Mouse (Mus musculus) layer of hippocampus, adult 9-10 months (tissue): ENCODE measurements at regions not wholly inside any gene's neighbourhood (a gene's known extent, or its start where the extent isn't known, plus 50 kb on each side); places are given as distances from the start of the nearest gene placed in this dataset.

Source experiments
- DNase-seq: peaks from one replicate; pipeline ENCODE4 v3.0.0; 2022; ENCODE audit warnings: low spot score

GRCm38 (mm10) chr2:74187963-74188790, 277.1 kb upstream of the Atp5g3 start:
- DNase-seq: no peak

- no peak for DNase-seq
These were observed 267.0 kb upstream of the Atp5g3 start for GRCm38 (mm10) chr2:74178106-74178505.

GRCm38 (mm10) chr2:74168776-74169570, 257.8 kb upstream of the Atp5g3 start:
- no peak for DNase-seq

- no peak for DNase-seq
These were observed 257.2 kb upstream of the Atp5g3 start for GRCm38 (mm10) chr2:74168307-74168706.

DNA sequence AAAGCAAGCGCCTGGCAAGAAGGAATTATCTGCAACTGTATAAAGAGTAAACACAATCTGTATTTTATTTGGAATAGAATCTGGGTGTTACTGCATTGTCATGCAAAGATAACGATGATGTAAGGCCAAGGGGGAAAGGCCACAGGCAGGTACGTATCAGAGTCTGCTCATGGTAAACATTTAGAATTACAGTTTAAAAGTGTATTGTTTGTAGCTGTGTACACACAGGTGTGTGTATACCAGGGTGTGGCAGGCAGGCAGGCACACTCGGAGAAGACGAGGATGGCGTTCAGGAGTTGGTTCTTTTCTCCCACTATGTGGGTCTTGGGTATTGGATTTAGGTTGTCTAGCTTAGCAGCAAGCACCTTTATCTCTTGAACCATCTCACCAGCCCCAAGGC, 242.9 kb upstream of the Atp5g3 start:
- DNase-seq: no peak

- no peak for DNase-seq
These were observed 242.2 kb upstream of the Atp5g3 start for GRCm38 (mm10) chr2:74153247-74153850.

- no peak for DNase-seq
These were observed 241.6 kb upstream of the Atp5g3 start for GRCm38 (mm10) chr2:74152534-74153246.

GRCm38 (mm10) chr2:74147193-74147592, 236.1 kb upstream of the Atp5g3 start:
- DNase-seq: no peak

DNA sequence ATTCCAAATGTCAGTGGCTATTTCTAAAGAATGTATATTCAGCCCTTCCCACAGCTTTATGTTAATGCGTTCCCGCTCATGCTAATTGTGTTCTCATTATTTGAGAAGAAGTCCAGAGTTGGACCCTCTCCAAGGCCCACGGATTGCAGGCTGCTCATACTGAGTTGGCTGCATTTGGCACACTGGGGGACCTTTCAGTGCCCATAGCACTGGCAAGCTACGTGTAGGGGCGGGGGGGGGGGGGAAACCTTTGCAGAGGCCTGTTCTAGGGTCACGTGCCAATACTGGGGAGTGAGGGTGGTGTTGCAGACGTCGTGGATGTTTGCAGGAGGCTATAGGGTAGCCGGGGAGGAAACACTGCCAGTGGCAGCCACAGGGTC, 225.5 kb upstream of the Atp5g3 start:
- no peak for DNase-seq

DNA sequence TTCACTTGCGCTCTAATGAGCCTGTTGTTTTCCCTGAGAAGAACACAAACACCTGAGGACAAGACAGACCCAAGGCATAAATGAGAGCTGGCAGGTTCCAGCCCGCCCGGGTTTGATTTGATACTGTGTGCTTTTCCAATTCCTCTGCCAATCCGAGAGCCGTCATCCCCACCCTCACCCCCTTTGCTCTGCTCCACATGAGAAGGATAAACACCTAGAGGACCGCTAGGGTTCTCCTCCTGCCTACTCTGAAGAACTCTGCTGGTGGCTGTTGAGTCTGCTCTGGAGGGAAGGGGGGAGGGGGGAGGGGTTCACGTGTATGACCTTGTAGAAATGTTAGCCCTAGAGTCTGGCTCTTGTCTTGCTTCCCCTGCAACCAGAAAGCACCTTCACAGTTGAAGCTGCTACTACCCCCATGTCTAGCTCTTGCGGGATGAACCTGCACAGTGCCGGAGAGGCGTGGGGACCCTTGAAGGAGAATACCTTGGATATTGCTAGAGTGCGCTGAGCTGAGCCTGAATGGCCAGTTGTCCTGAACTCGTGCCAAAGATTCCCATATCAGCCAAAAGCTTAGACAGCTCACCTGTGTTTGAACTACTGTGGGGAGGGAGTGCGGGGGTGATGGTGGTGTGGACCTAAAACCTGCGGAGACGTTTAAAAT, 225.0 kb upstream of the Atp5g3 start:
- no peak for DNase-seq

- no peak for DNase-seq
These were observed 219.0 kb upstream of the Atp5g3 start for GRCm38 (mm10) chr2:74130141-74130588.

GRCm38 (mm10) chr2:74128782-74129538, 217.8 kb upstream of the Atp5g3 start:
- DNase-seq: no peak

DNA sequence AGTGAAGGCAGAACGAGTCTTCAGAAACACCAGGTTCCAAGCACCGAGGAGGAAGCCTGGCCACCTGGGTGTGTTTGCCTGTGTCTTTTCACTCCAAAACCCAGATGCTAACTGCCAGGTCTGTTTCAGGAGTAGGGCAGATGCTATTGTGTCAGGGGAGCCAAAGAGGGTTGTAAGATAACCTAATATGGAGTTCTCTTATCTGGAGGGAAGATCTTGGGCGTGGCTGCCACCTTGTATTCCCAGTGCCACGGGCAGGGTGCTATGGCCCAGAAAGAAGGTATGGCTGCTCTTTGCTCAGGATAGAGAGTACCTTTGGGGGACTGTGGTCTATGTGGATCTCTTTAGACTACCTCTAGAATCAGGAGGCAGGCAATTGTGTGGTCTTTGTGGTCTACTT, 216.0 kb upstream of the Atp5g3 start:
- no peak for DNase-seq

GRCm38 (mm10) chr2:74124252-74124651, 213.1 kb upstream of the Atp5g3 start:
- no peak for DNase-seq

GRCm38 (mm10) chr2:74123360-74124074, 212.4 kb upstream of the Atp5g3 start:
- no peak for DNase-seq

DNA sequence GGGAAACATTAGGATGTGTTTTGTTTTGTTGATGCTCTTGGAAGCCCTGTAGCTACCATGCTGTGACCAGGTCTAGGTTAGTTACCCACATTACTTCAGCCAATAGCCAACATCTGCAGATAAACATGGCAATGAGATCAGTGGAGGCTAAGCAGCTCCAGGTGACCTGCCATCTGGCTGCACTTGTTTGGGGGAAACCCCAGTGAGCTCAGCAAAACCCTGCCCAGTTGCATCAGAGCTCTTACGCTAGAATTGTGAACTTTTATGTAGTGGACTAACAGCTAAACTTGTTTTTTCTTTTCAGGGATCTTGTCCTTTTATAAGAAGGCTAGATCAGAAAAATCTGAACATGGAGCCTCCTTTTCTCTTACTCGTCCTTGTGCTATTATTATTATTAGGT, 211.8 kb upstream of the Atp5g3 start:
- DNase-seq: no peak

- DNase-seq: no peak
These were observed 208.9 kb upstream of the Atp5g3 start for GRCm38 (mm10) chr2:74120051-74120450.

DNA sequence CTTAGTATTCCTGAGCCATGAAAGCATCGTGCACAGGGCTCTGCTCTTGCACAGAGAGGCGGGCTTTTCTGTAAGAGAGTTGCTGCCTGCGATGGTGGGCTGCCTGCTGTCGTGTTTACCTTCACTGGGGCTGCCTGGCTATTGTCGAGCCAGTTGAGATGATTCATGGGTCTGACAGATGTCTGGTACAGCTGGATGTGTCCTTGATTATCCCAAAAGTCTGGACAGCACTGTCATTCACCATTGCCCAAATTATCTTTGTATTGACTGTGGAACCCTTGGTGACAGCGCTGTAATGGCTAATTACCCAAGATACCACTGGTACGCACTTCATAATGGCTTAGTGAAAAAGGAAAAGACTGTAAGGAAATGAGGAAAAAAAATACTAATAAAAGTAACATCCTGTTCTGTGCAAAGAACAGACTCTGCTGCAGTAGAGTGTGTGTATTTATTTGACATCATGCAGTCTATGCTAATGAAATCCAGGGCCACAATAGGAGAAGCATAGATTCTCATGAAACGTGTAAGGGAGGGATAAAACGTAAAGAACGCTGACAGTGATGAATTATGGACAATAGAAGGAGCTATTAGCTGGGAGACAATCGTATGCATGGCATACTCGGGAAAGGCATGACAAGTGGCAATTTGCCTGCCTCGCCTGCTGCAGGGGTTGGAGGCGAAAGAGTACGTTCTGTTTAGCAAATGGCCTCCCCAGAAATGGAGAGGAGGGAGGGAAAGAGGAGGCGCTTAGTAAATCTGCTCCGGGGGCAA, 208.2 kb upstream of the Atp5g3 start:
- DNase-seq: no peak

DNA sequence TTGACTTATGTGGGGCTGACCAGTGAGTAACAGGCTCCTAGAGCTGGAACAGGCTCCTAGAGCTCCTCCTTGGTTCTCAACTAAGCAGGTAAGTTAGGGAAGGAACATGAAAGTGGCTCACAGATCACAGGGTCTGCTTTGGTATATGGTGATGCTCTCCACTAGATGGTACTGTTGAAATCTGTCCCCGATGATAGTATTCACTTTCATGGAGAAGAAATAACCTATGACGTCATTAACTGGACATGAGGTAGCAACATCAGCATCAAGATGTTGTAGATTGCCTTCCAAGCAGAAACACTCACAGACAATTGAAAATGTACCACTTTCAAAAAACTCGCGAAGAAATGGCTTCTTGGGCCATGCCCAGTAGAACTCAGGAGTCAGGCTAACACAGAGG, 195.3 kb upstream of the Atp5g3 start:
- no peak for DNase-seq
